Mouse (Mus musculus) ES-Bruce4 (cell line): ENCODE results near the gene Idnk. TPM values are rescaled to one million over a fixed set of nuclear protein-coding genes. Genes with fewer than 3 reads are reported as not detected.

Experiments used
- H3K27ac ChIP-seq: 2 replicates; pipeline ENCODE4 v1.5.1; 2012; ENCODE audit warnings: low read length, inconsistent platforms; ENCODE audit not compliant: insufficient read depth
- H3K27me3 ChIP-seq: 2 replicates; pipeline ENCODE4 v1.6.1; 2012; ENCODE audit warnings: mild to moderate bottlenecking, low read length, inconsistent platforms; ENCODE audit not compliant: control insufficient read depth, poor library complexity, insufficient read depth, severe bottlenecking
- H3K36me3 ChIP-seq: 2 replicates; pipeline ENCODE4 v1.6.1; 2012; ENCODE audit warnings: inconsistent platforms, mild to moderate bottlenecking, low read length, moderate library complexity; ENCODE audit not compliant: control insufficient read depth, poor library complexity, insufficient read depth, severe bottlenecking
- H3K4me1 ChIP-seq: one replicate; pipeline ENCODE4 v1.8.1; 2011; ENCODE audit warnings: low read length; ENCODE audit not compliant: control insufficient read depth, insufficient read depth
- H3K4me3 ChIP-seq: 2 replicates; pipeline ENCODE4 v1.5.1; 2011; ENCODE audit warnings: low read depth, mild to moderate bottlenecking, low read length
- H3K9ac ChIP-seq: 2 replicates; pipeline ENCODE4 v1.6.1; 2012; ENCODE audit warnings: low read depth, mild to moderate bottlenecking, inconsistent platforms; ENCODE audit not compliant: poor library complexity, severe bottlenecking
- H3K9me3 ChIP-seq: replicated peaks from 2 replicates; pipeline ENCODE4 v1.6.1; 2012; ENCODE audit warnings: mild to moderate bottlenecking, low read length, inconsistent platforms; ENCODE audit not compliant: control insufficient read depth, poor library complexity, insufficient read depth, severe bottlenecking
- CTCF ChIP-seq: IDR thresholded peaks from one replicate; pipeline ENCODE4 v1.8.1; 2011; ENCODE audit warnings: low read depth, low read length
- EP300 ChIP-seq: IDR thresholded peaks from 2 replicates; pipeline ENCODE4 v1.6.1; 2011; ENCODE audit warnings: low read depth, low read length; ENCODE audit not compliant: insufficient read depth
- POLR2A ChIP-seq: IDR thresholded peaks from one replicate; pipeline ENCODE4 v1.8.1; 2011; ENCODE audit warnings: low read length; ENCODE audit not compliant: insufficient read depth
- polyA plus RNA-seq: library from polyadenylated mRNA; stranded (reverse); fragments of >200 nt; gene quantifications from 2 replicates; pipeline ENCODE4 v1.2.4, GENCODE M21; 2011; ENCODE audit warnings: low read depth; ENCODE audit not compliant: missing spikeins, insufficient read depth, insufficient read length

The Idnk gene
- polyA plus RNA-seq: 25.1 and 28.9 TPM in 2 replicates

DNA sequence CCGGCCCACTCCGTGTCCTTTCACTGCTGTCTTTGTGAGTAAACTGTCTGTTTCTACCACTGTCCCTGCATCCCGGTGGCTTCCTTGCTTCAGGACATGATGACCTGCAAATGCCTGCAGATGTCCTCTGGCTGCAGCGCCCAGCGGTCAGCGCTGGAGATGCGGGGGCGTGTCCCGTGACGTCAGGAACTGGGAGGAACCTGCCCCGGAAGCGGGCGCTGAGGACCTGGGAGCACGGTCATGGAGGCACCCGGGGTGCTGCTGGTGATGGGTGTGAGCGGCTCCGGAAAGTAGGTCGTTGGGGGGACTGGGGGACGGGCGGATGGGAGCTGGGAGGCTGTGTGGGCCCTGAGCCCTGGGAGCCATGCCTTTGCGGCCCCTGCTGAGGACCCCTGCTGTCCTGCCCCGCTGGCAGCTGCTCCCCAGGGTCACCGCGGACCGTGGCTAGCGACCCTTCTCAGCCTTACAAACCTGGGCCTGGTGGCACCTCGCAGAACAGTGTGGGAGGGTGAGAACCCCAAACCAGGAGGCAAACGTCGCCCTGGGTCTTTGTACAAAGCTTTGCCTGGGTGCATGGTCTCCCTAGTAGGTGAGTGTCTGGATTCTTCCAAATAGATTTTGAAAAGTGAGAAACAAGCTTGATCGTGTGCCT is at the start of gene Idnk:
Gene Idnk (plus strand): TSS at position 203 of the 652 bp plus-strand sequence.
- Histone ChIP-seq H3K27me3 (no peaks in the 10 kb centered on the region), H3K9me3 (no peaks in the 10 kb centered on the region), H3K36me3 (0 out of 2 replicates have a peak, but pooled peaks cover 4% of the 10 kb centered on the region), H3K27ac (no peak within 1 kb of the TSS), H3K4me1 (no peaks in the 10 kb centered on the region), H3K4me3 (peak within 1 kb of the TSS; percentile 88), H3K9ac (peak within 1 kb of the TSS; percentile 60)
- no peak for TF ChIP-seq EP300
- TF ChIP-seq POLR2A: peak; percentile 54
- no peak for TF ChIP-seq CTCF

DNA sequence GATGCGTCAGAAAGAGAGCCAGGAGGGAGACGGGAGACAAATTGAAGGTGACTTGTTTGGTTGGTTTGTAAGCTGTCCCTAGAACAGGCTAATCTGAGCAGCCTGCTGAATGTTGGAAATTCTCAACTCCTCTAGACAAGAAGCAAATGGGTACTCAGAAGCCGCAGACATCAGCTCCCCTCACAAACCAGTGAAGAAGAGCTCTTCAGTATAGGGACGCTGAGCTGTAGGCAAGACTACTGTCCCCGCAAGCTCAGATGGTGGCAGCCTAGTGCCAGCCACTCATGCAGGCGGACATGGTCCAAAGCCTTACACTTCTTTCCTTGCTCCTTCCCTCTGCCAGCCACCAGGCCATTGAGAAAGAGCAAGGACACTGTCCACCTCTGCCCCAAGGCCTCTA is 46.1 kb upstream of the Idnk start:
- Histone ChIP-seq H3K4me1 (peaks cover 2% of the 10 kb centered on the region), H3K27me3 (no peaks in the 10 kb centered on the region), H3K9ac (no peak overlapping the region), H3K9me3 (no peaks in the 10 kb centered on the region), H3K27ac (no peak overlapping the region), H3K4me3 (no peak overlapping the region), H3K36me3 (no peaks in the 10 kb centered on the region)
- TF ChIP-seq EP300 (no peak), POLR2A (no peak), CTCF (no peak)

DNA sequence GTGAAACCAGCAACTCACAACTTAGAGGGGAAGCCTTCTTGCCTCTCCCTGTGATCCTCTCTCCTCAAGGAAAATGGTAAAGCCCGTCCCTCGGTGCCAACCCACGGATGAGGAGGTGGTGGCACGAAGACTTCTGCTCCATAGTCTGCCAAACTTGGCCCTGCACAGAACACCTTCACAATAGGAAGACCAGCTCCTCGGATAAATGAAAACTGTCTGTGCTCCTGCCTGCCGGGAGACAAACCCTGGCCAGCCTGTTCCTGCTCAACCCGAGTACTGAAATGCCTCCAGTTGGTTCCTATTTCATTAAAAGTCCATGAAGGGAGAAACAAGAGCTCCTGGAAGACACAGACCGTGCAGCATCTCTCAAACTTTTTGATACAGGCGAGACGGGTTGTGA is 45.3 kb upstream of the Idnk start:
- Histone ChIP-seq H3K9ac (no peak overlapping the region), H3K9me3 (no peaks in the 10 kb centered on the region), H3K36me3 (no peaks in the 10 kb centered on the region), H3K27me3 (no peaks in the 10 kb centered on the region), H3K4me3 (no peak overlapping the region), H3K4me1 (peaks cover 2% of the 10 kb centered on the region), H3K27ac (no peak overlapping the region)
- TF ChIP-seq POLR2A (no peak), CTCF (no peak), EP300 (no peak)

DNA sequence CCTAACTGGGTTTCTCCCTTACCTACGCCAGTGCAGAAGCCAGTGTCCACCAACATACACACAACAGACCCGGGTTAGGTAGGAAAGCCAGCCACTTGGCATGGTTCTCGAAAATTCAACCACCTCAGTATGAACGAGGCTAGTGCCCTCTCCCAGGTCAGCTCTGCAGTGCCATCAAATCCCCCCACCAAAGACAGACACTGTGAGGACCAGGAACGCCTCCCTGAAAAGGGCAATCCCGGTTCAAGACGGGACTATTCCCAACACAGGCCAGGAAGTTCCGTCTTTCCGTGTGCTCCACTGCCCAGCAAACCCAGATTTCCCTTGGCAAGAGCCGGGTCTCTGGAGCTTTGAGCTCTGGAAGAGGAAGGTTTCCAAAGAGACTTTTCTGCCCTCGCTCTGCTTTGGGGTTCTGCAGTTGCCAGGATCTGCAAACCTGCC is 44.8 kb upstream of the Idnk start:
- no peaks in the 10 kb centered on the region for H3K9me3 ChIP-seq
- H3K27ac ChIP-seq: no peak overlapping the region

DNA sequence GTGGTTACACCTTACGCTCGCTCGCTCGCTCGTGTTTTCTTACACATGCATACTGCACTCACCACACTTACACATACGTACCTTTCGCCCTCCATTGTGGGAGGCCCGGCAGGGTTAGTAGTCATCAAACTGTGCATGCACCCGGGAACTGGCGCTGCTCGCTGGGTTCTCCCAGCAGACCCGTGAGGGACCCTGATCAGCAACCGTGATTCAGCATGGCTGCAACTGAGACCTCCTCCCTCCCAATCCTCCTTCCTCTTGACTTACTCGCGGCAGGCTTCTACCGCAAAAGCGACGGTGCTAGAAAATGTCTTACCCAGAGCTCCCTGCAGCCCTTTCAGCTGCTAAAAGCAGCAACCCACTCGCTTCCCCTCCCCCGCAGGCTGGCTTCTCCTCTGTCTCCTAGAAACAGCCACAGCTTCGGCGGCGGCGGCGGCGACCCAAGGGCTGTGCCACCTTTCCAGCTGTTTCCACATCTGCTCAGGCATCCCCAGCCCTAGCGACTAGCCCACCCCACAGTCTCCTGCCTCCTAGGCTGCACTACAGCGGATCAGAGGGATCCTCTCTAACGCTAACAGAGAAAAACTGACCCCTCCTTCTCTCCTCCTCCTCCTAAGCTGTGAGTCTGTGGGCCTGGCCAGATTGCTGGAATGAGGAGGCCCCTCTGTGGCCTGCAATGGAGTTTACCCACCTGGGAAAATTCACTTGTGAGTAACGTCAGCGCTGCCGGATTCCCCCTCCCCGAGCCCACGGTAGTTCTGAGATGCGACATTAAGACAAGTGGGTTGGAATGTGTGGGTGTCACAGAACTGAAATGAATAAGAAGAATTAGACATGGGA is 44.2 kb upstream of the Idnk start, which contains the start of gene Klhl3:
Gene Klhl3 (minus strand): TSS at position 532 of the 840 bp plus-strand sequence.
- Histone ChIP-seq H3K36me3 (no peaks in the 10 kb centered on the region), H3K27ac (no peak within 1 kb of the TSS), H3K9ac (peak within 1 kb of the TSS; percentile 37; the same call in 1 of the 2 replicates), H3K27me3 (no peaks in the 10 kb centered on the region), H3K4me3 (peak within 1 kb of the TSS; percentile 25), H3K9me3 (no peaks in the 10 kb centered on the region), H3K4me1 (peaks cover 2% of the 10 kb centered on the region)
- TF ChIP-seq POLR2A (no peak), EP300 (no peak), CTCF (no peak)

More for the DNA sequence above, 44.8 kb upstream of the Idnk start:
- Histone ChIP-seq H3K4me3 (peak overlapping the region; percentile 25), H3K36me3 (no peaks in the 10 kb centered on the region), H3K27me3 (no peaks in the 10 kb centered on the region), H3K9ac (no peak overlapping the region), H3K4me1 (peaks cover 2% of the 10 kb centered on the region)
- TF ChIP-seq EP300: no peak
- no peak for TF ChIP-seq CTCF
- no peak for TF ChIP-seq POLR2A

DNA sequence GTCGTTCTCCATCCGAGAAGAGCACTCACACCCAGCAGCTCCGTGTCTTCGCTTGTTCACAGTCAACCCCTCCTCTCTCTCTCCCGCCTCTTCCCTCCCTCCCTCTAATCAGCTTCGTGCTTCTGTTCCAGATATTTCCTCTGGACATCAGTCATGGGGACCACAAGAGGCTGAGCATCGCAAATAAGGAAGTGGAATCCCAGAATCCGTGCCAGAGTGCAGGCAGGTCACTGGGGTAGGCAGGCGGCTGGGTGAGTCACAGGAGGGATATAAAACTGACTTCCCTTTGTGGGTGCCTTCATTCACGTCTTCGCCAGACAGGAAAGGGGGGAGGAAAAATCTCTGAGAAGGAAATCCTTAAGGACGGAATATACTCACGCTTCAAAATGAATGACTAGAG is 42.2 kb upstream of the Idnk start:
- no peaks in the 10 kb centered on the region for H3K9me3 ChIP-seq
- TF ChIP-seq EP300 (no peak), CTCF (no peak), POLR2A (no peak)
- H3K9ac ChIP-seq: no peak overlapping the region
- H3K36me3 ChIP-seq: no peaks in the 10 kb centered on the region
- peaks cover 2% of the 10 kb centered on the region for H3K4me1 ChIP-seq
- H3K27me3 ChIP-seq: no peaks in the 10 kb centered on the region
- H3K27ac ChIP-seq: no peak overlapping the region
- no peak overlapping the region for H3K4me3 ChIP-seq
